Mouse (Mus musculus) limb, embryonic 12.5 days (tissue): ENCODE measurements around the gene Plk2. TPM values are rescaled to one million over a fixed set of nuclear protein-coding genes. Genes with fewer than 3 reads are reported as not detected.

ENCODE experiments used
- ATAC-seq: fragments of 200-750 bp; cut with Nextera tagmentation; 2 replicates; pipeline ENCODE4 v1.8.0; 2017; ENCODE audit warnings: low read depth, moderate TSS enrichment; ENCODE audit not compliant: insufficient number of reproducible peaks, insufficient read depth, low FRiP score, low TSS enrichment
- H3K27ac ChIP-seq: fragments of 300-500 bp; sonication (generic); 2 replicates; pipeline ENCODE4 v1.5.1; 2016; ENCODE audit warnings: mild to moderate bottlenecking, moderate library complexity
- H3K27me3 ChIP-seq: fragments of 300-500 bp; sonication (generic); 2 replicates; pipeline ENCODE4 v1.6.1; 2016; ENCODE audit warnings: mild to moderate bottlenecking, moderate library complexity
- H3K36me3 ChIP-seq: fragments of 300-500 bp; sonication (generic); 2 replicates; pipeline ENCODE4 v1.6.1; 2016; ENCODE audit warnings: mild to moderate bottlenecking, moderate library complexity
- H3K4me1 ChIP-seq: fragments of 300-500 bp; sonication (generic); replicated peaks from 2 replicates; pipeline ENCODE4 v1.6.1; 2016
- H3K4me2 ChIP-seq: fragments of 300-500 bp; sonication (generic); 2 replicates; pipeline ENCODE4 v1.6.1; 2016; ENCODE audit warnings: mild to moderate bottlenecking, moderate library complexity
- H3K4me3 ChIP-seq: fragments of 300-500 bp; sonication (generic); replicated peaks from 2 replicates; pipeline ENCODE4 v1.5.1; 2016; ENCODE audit warnings: mild to moderate bottlenecking
- H3K9ac ChIP-seq: fragments of 300-500 bp; sonication (generic); replicated peaks from 2 replicates; pipeline ENCODE4 v1.6.1; 2016; ENCODE audit warnings: mild to moderate bottlenecking, moderate library complexity
- H3K9me3 ChIP-seq: fragments of 300-500 bp; sonication (generic); 2 replicates; pipeline ENCODE4 v1.6.1; 2016; ENCODE audit warnings: mild to moderate bottlenecking, moderate library complexity
- WGBS: fragments of 180-500 bp; shearing (Covaris S2); methylation state at CpG from one replicate; pipeline ENCODE4 v1.1.7; 2016; 5-methylcytosine and 5-hydroxymethylcytosine counted together
- polyA plus RNA-seq: library from polyadenylated mRNA; unstranded; fragments of >200 nt; fragmentation: Nextera tagmentation; extraction: Ambion mirVana; gene quantifications from 2 replicates; pipeline ENCODE4 v1.2.1, GENCODE M21; 2016

Gene Plk2
- polyA plus RNA-seq, 1 experiment from 2014 or later, result 168 TPM

- no peak overlapping the region for H3K9ac ChIP-seq
- no peaks in the 10 kb centered on the region for H3K27me3 ChIP-seq
- H3K4me1 ChIP-seq, result no peaks in the 10 kb centered on the region
- WGBS, result 84% methylated on average over 5 of the region's 5 CpGs
- no peak overlapping the region for H3K4me3 ChIP-seq
- no peak overlapping the region for H3K27ac ChIP-seq
- H3K9me3 ChIP-seq, result no peaks in the 10 kb centered on the region
- no peak overlapping the region for H3K4me2 ChIP-seq
- H3K36me3 ChIP-seq, result peaks cover 4% of the 10 kb centered on the region
- no peak for ATAC-seq
Measured at GRCm38 (mm10) chr13:110406152-110406551, 11.3 kb downstream of the Plk2 start.

GRCm38 (mm10) chr13:110412572-110413209, 17.8 kb downstream of the Plk2 start:
- H3K36me3 ChIP-seq, result no peaks in the 10 kb centered on the region
- H3K27ac ChIP-seq, result no peak overlapping the region
- WGBS, result 89% methylated on average over 12 of the region's 12 CpGs
- H3K4me2 ChIP-seq, result no peak overlapping the region
- no peaks in the 10 kb centered on the region for H3K27me3 ChIP-seq
- ATAC-seq, result no peak
- no peaks in the 10 kb centered on the region for H3K9me3 ChIP-seq
- no peaks in the 10 kb centered on the region for H3K4me1 ChIP-seq
- no peak overlapping the region for H3K4me3 ChIP-seq
- H3K9ac ChIP-seq, result no peak overlapping the region

GRCm38 (mm10) chr13:110418656-110419055, 23.8 kb downstream of the Plk2 start:
- Histone ChIP-seq H3K4me2 (no peak overlapping the region), H3K9me3 (no peaks in the 10 kb centered on the region), H3K4me3 (no peak overlapping the region), H3K27me3 (no peaks in the 10 kb centered on the region), H3K9ac (no peak overlapping the region), H3K36me3 (no peaks in the 10 kb centered on the region), H3K4me1 (no peaks in the 10 kb centered on the region), H3K27ac (no peak overlapping the region)
- no peak for ATAC-seq
- WGBS, result 87% methylated on average over 5 of the region's 5 CpGs

GRCm38 (mm10) chr13:110419640-110420039, 24.8 kb downstream of the Plk2 start:
- no peak overlapping the region for H3K4me3 ChIP-seq
- H3K27ac ChIP-seq, result no peak overlapping the region
- 91% methylated on average over 5 of the region's 5 CpGs for WGBS
- no peaks in the 10 kb centered on the region for H3K27me3 ChIP-seq
- H3K9me3 ChIP-seq, result no peaks in the 10 kb centered on the region
- H3K36me3 ChIP-seq, result no peaks in the 10 kb centered on the region
- H3K4me2 ChIP-seq, result no peak overlapping the region
- H3K4me1 ChIP-seq, result no peaks in the 10 kb centered on the region
- ATAC-seq, result no peak
- no peak overlapping the region for H3K9ac ChIP-seq

GRCm38 (mm10) chr13:110422434-110422833, 27.6 kb downstream of the Plk2 start:
- H3K4me1 ChIP-seq, result no peaks in the 10 kb centered on the region
- no peaks in the 10 kb centered on the region for H3K36me3 ChIP-seq
- ATAC-seq, result no peak
- no peak overlapping the region for H3K27ac ChIP-seq
- H3K9ac ChIP-seq, result no peak overlapping the region
- no peak overlapping the region for H3K4me2 ChIP-seq
- no peaks in the 10 kb centered on the region for H3K9me3 ChIP-seq
- 88% methylated on average over 7 of the region's 7 CpGs for WGBS
- no peak overlapping the region for H3K4me3 ChIP-seq
- no peaks in the 10 kb centered on the region for H3K27me3 ChIP-seq

GRCm38 (mm10) chr13:110425512-110426222, 30.8 kb downstream of the Plk2 start:
- no peaks in the 10 kb centered on the region for H3K27me3 ChIP-seq
- no peak overlapping the region for H3K4me3 ChIP-seq
- 86% methylated on average over 8 of the region's 8 CpGs for WGBS
- no peaks in the 10 kb centered on the region for H3K9me3 ChIP-seq
- H3K36me3 ChIP-seq, result no peaks in the 10 kb centered on the region
- H3K9ac ChIP-seq, result no peak overlapping the region
- ATAC-seq, result no peak
- H3K4me1 ChIP-seq, result peaks cover 4% of the 10 kb centered on the region; the same call in 1 of the 2 replicates
- no peak overlapping the region for H3K27ac ChIP-seq
- no peak overlapping the region for H3K4me2 ChIP-seq

- Histone ChIP-seq H3K27me3 (no peaks in the 10 kb centered on the region), H3K4me3 (no peak overlapping the region), H3K9ac (no peak overlapping the region), H3K4me2 (no peak overlapping the region), H3K4me1 (peaks cover 4% of the 10 kb centered on the region; the same call in 1 of the 2 replicates), H3K27ac (no peak overlapping the region), H3K36me3 (no peaks in the 10 kb centered on the region), H3K9me3 (no peaks in the 10 kb centered on the region)
- ATAC-seq, result no peak
Measured at GRCm38 (mm10) chr13:110431388-110431787, 36.5 kb downstream of the Plk2 start.

GRCm38 (mm10) chr13:110432062-110432566, 37.3 kb downstream of the Plk2 start:
- H3K36me3 ChIP-seq, result no peaks in the 10 kb centered on the region
- H3K27me3 ChIP-seq, result no peaks in the 10 kb centered on the region
- H3K9me3 ChIP-seq, result no peaks in the 10 kb centered on the region
- ATAC-seq, result no peak
- H3K27ac ChIP-seq, result no peak overlapping the region
- 43% methylated on average over 2 of the region's 2 CpGs for WGBS
- H3K4me1 ChIP-seq, result peaks cover 4% of the 10 kb centered on the region; the same call in 1 of the 2 replicates
- no peak overlapping the region for H3K9ac ChIP-seq
- no peak overlapping the region for H3K4me2 ChIP-seq
- no peak overlapping the region for H3K4me3 ChIP-seq

GRCm38 (mm10) chr13:110432613-110433012, 37.8 kb downstream of the Plk2 start:
- Histone ChIP-seq H3K36me3 (no peaks in the 10 kb centered on the region), H3K9me3 (no peaks in the 10 kb centered on the region), H3K4me1 (peaks cover 4% of the 10 kb centered on the region; the same call in 1 of the 2 replicates), H3K4me2 (no peak overlapping the region), H3K27me3 (no peaks in the 10 kb centered on the region), H3K27ac (no peak overlapping the region), H3K4me3 (no peak overlapping the region), H3K9ac (no peak overlapping the region)
- WGBS, result 70% methylated on average over 4 of the region's 4 CpGs
- ATAC-seq, result no peak

GRCm38 (mm10) chr13:110436692-110437091, 41.8 kb downstream of the Plk2 start:
- no peak overlapping the region for H3K4me3 ChIP-seq
- ATAC-seq, result no peak
- H3K9ac ChIP-seq, result no peak overlapping the region
- no peak overlapping the region for H3K4me2 ChIP-seq
- no peak overlapping the region for H3K27ac ChIP-seq
- WGBS, result 77% methylated on average over 7 of the region's 7 CpGs
- no peaks in the 10 kb centered on the region for H3K36me3 ChIP-seq
- no peaks in the 10 kb centered on the region for H3K9me3 ChIP-seq
- no peaks in the 10 kb centered on the region for H3K27me3 ChIP-seq
- no peaks in the 10 kb centered on the region for H3K4me1 ChIP-seq

- Histone ChIP-seq H3K27me3 (no peaks in the 10 kb centered on the region), H3K9ac (no peak overlapping the region), H3K4me2 (no peak overlapping the region), H3K4me3 (no peak overlapping the region), H3K36me3 (no peaks in the 10 kb centered on the region), H3K9me3 (no peaks in the 10 kb centered on the region), H3K4me1 (no peaks in the 10 kb centered on the region), H3K27ac (no peak overlapping the region)
- 79% methylated on average over 9 of the region's 9 CpGs for WGBS
- ATAC-seq, result no peak
Measured at GRCm38 (mm10) chr13:110438624-110439023, 43.8 kb downstream of the Plk2 start.
